Mouse (Mus musculus): ENCODE measurements at regions not wholly inside any gene's neighbourhood (a gene's known extent, or its start where the extent isn't known, plus 50 kb on each side); places are given as distances from the start of the nearest gene placed in this dataset.

GRCm38 (mm10) chr12:98047765-98048164 is 211.5 kb downstream of the Galc start:
- H3K9me3 ChIP-seq (ENCODE audit: low read length): no peaks in the 10 kb centered on the region
- WGBS (ENCODE audit: insufficient replicate concordance): 69% methylated on average over 8 of the region's 8 CpGs
- H3K36me3 ChIP-seq (replicated peaks; ENCODE audit: insufficient read depth, low read length): no peaks in the 10 kb centered on the region
- no peak overlapping the region for H3K27ac ChIP-seq (ENCODE audit: low read depth)
- no peaks in the 10 kb centered on the region for H3K27me3 ChIP-seq (ENCODE audit: insufficient read depth, low read length)
- no peak overlapping the region for H3K4me3 ChIP-seq (ENCODE audit: low read depth, low read length)
- no peak for DNase-seq
- no peak for ATAC-seq
- no peaks in the 10 kb centered on the region for H3K4me1 ChIP-seq (ENCODE audit: insufficient read depth)
- no peak overlapping the region for H3K9ac ChIP-seq (replicated peaks)
- TF ChIP-seq CTCF (IDR thresholded peaks at IDR 0.05; ENCODE audit: low read depth) (no peak), EP300 (IDR thresholded peaks at IDR 0.05; ENCODE audit: low read depth) (no peak)
- H3K4me2 ChIP-seq (ENCODE audit: low read depth, low read length): no peak overlapping the region

DNA sequence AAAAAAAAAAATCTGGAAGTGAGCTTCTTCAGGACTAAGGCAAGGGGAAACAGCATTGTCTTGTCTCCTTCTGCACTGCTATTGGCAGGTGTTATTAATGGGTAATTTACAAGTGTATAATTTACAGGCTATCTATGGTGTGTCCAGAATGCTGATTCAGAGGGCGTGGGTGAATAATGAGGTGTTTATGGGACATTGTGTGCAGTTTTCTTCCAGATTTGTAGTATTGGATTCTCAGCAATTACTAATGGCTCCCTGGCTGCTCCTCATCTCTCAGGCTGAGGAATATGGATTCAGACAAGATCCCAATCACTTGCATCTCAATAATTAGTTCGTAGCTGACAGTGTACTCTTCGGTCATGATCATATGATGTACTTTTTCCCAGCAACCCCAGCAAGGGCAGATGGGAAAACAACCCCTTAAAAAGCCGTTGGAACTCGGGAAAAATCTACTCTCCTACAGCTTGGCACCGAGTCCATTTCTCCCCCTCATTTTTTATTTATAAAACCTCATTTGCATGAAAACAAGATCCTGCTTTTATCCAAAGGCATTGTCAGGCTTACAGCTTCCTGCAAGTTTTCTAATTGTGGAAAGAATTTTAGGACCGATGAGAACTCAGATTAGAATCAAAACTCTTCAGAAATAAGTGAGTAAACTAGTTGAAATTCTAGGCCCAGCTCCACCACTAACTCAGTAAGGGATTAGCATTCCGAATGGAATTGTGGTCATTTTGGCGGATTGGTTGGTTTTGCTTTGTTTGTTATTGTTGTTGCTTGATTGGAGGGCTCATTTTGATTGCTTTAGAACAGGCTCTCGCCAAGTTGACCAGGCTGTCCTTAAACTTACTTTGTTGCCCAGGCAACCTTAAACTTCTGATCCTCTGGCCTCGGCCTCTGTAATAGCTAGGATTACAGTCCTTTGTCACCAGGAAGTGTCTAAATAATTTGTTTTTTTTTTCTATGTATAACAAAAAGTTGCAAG is 212.5 kb downstream of the Galc start:
- no peaks in the 10 kb centered on the region for H3K9me3 ChIP-seq (ENCODE audit: low read length)
- H3K36me3 ChIP-seq (replicated peaks; ENCODE audit: insufficient read depth, low read length): no peaks in the 10 kb centered on the region
- no peak overlapping the region for H3K4me3 ChIP-seq (ENCODE audit: low read depth, low read length)
- no peaks in the 10 kb centered on the region for H3K27me3 ChIP-seq (ENCODE audit: insufficient read depth, low read length)
- ATAC-seq: no peak
- TF ChIP-seq CTCF (IDR thresholded peaks at IDR 0.05; ENCODE audit: low read depth): no peak
- TF ChIP-seq EP300 (IDR thresholded peaks at IDR 0.05; ENCODE audit: low read depth): no peak
- H3K9ac ChIP-seq (replicated peaks): no peak overlapping the region
- H3K27ac ChIP-seq (ENCODE audit: low read depth): no peak overlapping the region
- H3K4me2 ChIP-seq (ENCODE audit: low read depth, low read length): no peak overlapping the region
- no peaks in the 10 kb centered on the region for H3K4me1 ChIP-seq (ENCODE audit: insufficient read depth)
- 66% methylated on average over 11 of the region's 11 CpGs for WGBS (ENCODE audit: insufficient replicate concordance)
- no peak for DNase-seq

DNA sequence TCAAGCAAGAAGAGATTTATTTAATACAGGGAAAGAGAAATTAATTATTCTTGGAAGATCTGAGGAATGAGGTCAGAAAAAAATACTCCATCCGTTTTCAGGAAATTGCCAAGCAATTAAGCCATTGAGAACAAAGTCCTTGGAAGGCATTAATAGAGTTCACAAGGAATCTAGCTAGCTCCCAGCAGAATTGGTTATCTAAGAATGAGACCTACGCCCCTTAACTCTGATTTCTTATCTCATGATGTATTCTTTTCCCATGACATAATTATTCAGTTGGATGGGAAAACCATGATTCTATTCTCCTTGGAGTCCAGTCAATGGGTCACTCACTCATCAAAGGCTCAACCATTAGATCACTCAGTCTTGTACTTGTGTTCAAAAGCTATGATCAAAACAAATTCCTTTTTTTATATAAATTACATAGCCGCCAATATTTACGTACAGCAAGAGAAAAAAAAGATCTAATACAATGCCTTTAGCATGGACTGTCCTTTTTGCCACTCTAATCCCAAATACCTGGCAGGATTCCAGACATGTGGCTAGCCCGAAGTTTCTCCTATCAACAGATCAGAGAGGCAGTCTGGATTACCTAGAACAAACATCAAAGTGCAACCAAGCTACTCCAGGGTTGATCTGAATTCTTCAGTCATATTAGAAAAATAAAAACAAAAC is 213.3 kb downstream of the Galc start:
- H3K36me3 ChIP-seq (replicated peaks; ENCODE audit: insufficient read depth, low read length): no peaks in the 10 kb centered on the region
- H3K4me1 ChIP-seq (ENCODE audit: insufficient read depth): no peaks in the 10 kb centered on the region
- H3K27me3 ChIP-seq (ENCODE audit: insufficient read depth, low read length): no peaks in the 10 kb centered on the region
- no peak overlapping the region for H3K4me2 ChIP-seq (ENCODE audit: low read depth, low read length)
- no peak overlapping the region for H3K9ac ChIP-seq (replicated peaks)
- ATAC-seq: no peak
- TF ChIP-seq CTCF (IDR thresholded peaks at IDR 0.05; ENCODE audit: low read depth) (no peak), EP300 (IDR thresholded peaks at IDR 0.05; ENCODE audit: low read depth) (no peak)
- no peak overlapping the region for H3K4me3 ChIP-seq (ENCODE audit: low read depth, low read length)
- H3K9me3 ChIP-seq (ENCODE audit: low read length): no peaks in the 10 kb centered on the region
- no peak overlapping the region for H3K27ac ChIP-seq (ENCODE audit: low read depth)
- 66% methylated on average over 5 of the region's 5 CpGs for WGBS (ENCODE audit: insufficient replicate concordance)
- DNase-seq: no peak

GRCm38 (mm10) chr12:98043436-98043835 is 215.8 kb downstream of the Galc start:
- no peak for TF ChIP-seq EP300 (IDR thresholded peaks at IDR 0.05; ENCODE audit: low read depth)
- no peak for TF ChIP-seq CTCF (IDR thresholded peaks at IDR 0.05; ENCODE audit: low read depth)
- 61% methylated on average over 5 of the region's 5 CpGs for WGBS (ENCODE audit: insufficient replicate concordance)

DNA sequence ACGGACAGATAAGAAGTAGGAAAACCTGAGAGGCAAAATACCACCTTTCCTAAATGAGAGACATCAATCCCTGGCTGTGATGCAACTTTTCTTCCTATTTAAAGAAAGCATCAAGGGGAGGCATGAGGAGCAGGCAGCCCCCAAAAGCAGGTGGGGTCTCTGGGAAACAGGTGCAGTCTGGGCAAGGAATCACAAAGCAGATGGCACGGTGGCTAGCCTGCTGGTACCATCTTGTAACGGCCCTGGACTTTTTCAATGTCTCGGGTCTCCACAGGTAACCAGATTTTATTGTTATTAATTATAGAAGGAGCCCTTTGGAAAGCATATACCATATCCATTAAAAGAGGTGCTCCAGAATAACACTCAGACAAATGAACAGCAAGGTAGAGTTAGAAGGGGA is 219.6 kb downstream of the Galc start:
- Histone ChIP-seq H3K27ac (ENCODE audit: low read depth) (no peak overlapping the region), H3K9ac (replicated peaks) (no peak overlapping the region), H3K27me3 (ENCODE audit: insufficient read depth, low read length) (no peaks in the 10 kb centered on the region), H3K4me1 (ENCODE audit: insufficient read depth) (no peaks in the 10 kb centered on the region), H3K36me3 (replicated peaks; ENCODE audit: insufficient read depth, low read length) (no peaks in the 10 kb centered on the region), H3K9me3 (ENCODE audit: low read length) (no peaks in the 10 kb centered on the region), H3K4me2 (ENCODE audit: low read depth, low read length) (no peak overlapping the region), H3K4me3 (ENCODE audit: low read depth, low read length) (no peak overlapping the region)
- ATAC-seq: no peak
- DNase-seq: no peak
- no peak for TF ChIP-seq CTCF (IDR thresholded peaks at IDR 0.05; ENCODE audit: low read depth)
- TF ChIP-seq EP300 (IDR thresholded peaks at IDR 0.05; ENCODE audit: low read depth): no peak
- WGBS (ENCODE audit: insufficient replicate concordance): 63% methylated on average over 4 of the region's 4 CpGs

More at GRCm38 (mm10) chr12:98043436-98043835, 215.8 kb downstream of the Galc start:
- H3K36me3 ChIP-seq (replicated peaks; ENCODE audit: insufficient read depth, low read length): no peaks in the 10 kb centered on the region
- H3K9ac ChIP-seq (replicated peaks): no peak overlapping the region
- H3K4me2 ChIP-seq (ENCODE audit: low read depth, low read length): no peak overlapping the region
- no peak overlapping the region for H3K4me3 ChIP-seq (ENCODE audit: low read depth, low read length)
- H3K27ac ChIP-seq (ENCODE audit: low read depth): no peak overlapping the region
- no peaks in the 10 kb centered on the region for H3K9me3 ChIP-seq (ENCODE audit: low read length)
- ATAC-seq: no peak
- no peaks in the 10 kb centered on the region for H3K27me3 ChIP-seq (ENCODE audit: insufficient read depth, low read length)
- no peaks in the 10 kb centered on the region for H3K4me1 ChIP-seq (ENCODE audit: insufficient read depth)
- DNase-seq: no peak

DNA sequence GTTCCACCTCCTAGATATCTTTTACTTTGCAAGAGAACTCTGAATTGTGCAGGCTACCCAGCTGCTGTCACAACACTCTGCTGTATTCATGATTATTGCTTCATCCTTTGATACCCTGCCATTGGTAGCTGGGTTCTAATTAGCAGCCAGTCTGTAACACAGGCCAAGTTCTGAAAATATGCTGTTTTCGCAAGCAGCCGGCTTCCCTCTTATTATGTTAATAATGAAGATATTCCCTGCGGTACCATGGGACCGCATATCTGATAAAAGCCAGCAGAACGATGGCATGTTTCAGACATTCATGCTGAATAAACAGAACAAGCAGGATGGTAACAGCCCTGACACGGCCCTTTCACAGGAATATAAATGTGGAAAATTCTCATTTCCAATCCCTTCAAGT is 235.6 kb downstream of the Galc start:
- H3K27ac ChIP-seq (ENCODE audit: low read depth): no peak overlapping the region
- H3K4me3 ChIP-seq (ENCODE audit: low read depth, low read length): no peak overlapping the region
- TF ChIP-seq EP300 (IDR thresholded peaks at IDR 0.05; ENCODE audit: low read depth): no peak
- no peak for TF ChIP-seq CTCF (IDR thresholded peaks at IDR 0.05; ENCODE audit: low read depth)
- DNase-seq: no peak
- H3K9me3 ChIP-seq (ENCODE audit: low read length): no peaks in the 10 kb centered on the region
- 72% methylated on average over 6 of the region's 6 CpGs for WGBS (ENCODE audit: insufficient replicate concordance)
- no peaks in the 10 kb centered on the region for H3K4me1 ChIP-seq (ENCODE audit: insufficient read depth)
- H3K9ac ChIP-seq (replicated peaks): no peak overlapping the region
- no peaks in the 10 kb centered on the region for H3K27me3 ChIP-seq (ENCODE audit: insufficient read depth, low read length)
- H3K36me3 ChIP-seq (replicated peaks; ENCODE audit: insufficient read depth, low read length): no peaks in the 10 kb centered on the region
- no peak overlapping the region for H3K4me2 ChIP-seq (ENCODE audit: low read depth, low read length)
- no peak for ATAC-seq
